Mouse (Mus musculus): ENCODE measurements around the gene Atp6v1b1. TPM values are rescaled to one million over a fixed set of nuclear protein-coding genes. Genes with fewer than 3 reads are reported as not detected.
"Not testable (repeated sequence)": the region's sequence is repeated elsewhere in the genome, so short reads cannot be mapped to it uniquely, and the experiment has no call there.

Atp6v1b1 gene
- total RNA-seq, 1 experiment from 2014 or later, result not detected

DNA sequence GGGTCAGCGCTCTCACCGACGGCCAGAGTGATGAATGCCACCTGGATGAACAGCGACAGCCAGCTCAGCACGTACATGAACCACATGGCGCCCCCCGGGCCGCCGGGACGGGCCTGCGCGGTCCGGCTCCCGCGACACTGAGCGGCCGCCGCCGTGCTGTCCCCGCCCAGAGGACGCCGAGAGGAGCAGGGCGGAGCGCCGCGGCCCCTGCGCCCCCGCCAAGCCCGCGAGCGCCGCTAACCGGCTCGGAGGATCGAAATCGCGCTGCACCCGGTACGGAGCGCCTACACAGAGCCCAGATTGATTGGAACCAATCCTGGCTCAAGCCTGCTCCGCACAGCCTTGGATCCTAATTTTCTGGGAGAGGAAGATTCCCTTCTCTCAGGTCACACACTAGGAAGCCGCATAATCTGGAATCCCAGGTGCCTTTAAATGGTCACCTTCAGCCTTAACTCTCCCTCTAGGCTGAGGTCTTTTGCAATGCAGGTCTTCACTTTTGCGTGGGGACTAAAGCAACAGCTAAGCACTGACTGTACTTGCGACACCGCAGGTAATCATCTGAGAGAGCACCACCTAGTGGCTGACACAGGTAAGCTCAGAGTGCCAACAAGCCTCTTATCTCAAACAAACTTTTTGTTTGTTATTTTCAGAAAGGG, 33.0 kb downstream of the Atp6v1b1 start, which contains the start of gene Tex261:
Gene Tex261 (minus strand): TSS at position 176 of the 656 bp plus-strand sequence.
- peak; percentile 95 for DNase-seq

DNA sequence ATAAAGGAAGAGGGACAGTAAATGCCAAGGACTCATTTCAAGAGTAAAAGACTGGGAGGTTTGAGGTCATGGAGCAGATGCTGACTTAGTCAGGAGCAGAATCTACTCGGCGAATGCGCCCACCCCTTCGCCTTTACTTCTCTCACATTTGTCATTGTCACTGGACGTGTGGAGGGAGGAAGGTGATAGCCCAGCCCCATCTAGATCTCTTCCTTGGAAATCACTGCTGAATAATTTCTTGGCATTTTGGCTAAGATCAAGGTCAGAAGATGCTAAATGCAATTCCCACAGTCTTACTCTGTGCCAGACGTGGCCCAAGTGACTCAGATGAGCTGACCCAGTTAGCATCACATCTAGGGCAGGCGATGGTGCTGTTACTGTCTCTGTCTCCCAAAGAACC, 35.5 kb downstream of the Atp6v1b1 start:
- peak; percentile 37 for DNase-seq

DNA sequence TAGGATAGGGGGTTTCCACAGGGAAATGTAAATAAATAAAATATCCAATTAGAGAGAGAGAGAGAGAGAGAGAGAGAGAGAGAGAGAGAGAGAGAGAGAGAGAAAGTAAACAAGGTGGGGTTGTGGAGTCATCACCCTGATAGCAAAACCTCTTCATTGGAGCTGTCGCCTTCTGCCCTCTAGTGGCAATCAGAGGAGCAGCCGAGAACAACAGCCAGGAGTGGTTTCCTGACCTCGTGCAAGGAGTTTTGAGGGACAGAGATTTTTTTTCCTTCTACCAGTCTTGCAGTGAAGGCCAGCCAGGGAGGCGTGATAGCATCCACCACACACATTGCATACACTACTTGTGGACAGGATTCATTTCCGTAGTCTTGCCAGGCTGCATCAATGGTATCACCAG, 36.2 kb downstream of the Atp6v1b1 start:
- peak; percentile 50 for DNase-seq

DNA sequence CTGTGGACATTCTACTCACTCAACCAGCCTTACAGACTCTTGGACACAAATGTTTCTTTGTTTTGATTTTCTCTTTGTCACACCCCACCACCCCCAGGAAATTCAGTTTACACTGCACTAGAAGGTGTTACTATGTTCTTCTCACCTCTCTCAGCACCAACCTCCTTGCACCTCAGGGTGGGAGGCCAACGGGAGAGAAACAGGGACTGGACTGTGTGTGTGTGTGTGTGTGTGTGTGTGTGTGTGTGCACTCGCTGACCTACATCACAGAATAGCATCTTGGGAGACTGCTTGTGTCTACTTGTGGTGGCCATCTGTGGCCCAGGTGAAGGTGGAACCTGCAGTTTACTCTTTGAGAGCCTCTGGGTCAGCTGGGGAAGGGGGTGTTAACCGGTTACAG, 43.6 kb downstream of the Atp6v1b1 start:
- no peak for DNase-seq

DNA sequence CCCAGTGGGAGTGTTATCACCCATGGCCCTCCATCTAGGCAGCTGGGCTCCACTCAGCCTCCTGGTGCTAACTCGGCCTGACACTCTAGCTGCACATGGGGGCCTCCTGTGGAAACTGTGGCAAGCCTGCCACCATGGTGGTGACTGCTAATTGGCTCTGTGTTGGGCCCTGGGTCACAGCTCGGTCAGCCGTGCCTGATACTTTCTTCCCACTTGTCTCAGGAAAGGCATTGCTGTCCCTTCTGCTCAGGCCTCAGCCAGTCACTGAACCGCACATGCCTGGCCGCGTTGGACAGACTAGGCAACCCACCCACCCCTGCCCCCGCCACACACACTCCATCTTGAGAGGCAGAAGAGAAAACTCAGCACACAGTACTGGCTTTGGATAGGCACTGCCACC, 45.8 kb downstream of the Atp6v1b1 start:
- DNase-seq, result no peak

DNA sequence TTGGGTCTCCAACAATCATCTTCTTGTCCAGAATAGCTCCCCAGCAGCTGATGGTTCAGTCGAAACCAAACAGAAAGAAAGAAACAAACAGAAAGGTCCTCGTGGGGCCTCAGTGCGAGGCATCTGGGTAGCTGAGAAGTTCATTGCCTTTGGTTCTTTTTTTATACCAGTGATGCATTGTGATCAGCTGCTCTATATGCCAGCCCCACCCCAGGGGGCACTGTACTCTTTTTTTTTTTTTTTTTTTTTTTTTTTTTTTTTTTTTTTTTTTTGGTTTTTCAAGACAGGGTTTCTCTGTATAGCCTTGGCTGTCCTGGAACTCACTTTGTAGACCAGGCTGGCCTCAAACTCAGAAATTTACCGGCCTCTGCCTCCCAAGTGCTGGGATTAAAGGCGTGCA, 47.7 kb downstream of the Atp6v1b1 start:
- not testable (repeated sequence) for DNase-seq

DNA sequence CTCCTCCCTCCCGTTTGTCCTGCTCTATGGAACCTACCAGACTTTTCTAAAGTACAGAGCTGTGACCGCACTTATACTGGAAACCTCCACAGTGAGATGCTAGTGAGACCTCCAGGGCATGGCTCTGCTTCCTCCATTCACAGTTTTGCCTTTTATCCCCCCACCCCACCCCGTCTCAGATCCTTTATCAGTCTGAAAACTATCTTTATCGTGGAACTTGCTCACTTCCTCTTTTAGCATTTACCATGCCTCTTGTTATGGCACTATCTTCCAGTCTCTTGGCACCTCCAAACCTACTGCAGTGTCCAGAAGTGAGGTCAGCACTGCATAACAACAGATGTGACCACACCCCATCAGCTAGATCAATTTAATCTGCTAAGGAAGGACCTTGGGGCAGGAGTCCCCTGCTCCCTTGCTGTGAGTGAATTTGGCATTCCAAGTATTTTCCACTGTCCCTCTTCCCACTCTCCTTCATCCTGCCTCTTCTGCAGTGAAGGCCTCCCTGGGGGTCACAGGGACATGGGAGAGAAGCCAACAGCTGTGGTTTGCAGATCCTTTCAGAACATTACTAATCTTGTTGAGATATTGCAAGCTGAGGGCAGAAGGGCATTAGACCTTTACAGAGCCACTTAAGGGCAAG, 48.6 kb downstream of the Atp6v1b1 start:
- DNase-seq, result no peak

DNA sequence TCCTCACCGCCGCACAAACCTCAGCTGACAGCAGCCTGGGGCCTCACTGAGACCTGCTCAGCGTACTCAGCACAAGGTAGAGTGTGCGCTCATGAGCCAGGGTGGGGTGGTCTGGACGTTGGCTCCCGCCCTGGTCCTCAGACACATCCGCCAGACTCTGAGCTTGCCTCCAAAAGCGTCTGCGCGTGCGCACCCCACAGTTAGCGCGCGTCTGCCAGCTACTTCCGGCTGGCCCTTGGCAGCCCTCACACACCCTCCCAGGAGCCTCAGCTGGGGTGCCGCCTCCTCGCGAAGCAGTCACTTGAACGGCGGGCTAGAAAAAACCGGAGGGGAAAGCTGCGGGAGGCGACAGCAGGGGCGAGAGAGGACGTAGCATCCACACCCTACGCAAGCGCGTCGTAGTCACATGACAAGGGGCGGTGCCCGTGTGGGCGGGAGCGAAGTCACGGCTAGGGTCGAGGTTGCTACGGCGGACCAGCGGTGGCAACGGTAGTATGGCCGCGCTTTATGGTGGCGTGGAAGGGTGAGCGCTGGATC, 52.0 kb downstream of the Atp6v1b1 start, which contains the start of gene Nagk:
Gene Nagk (plus strand): TSS at position 223 of the 537 bp plus-strand sequence.
- peak; percentile 94 for DNase-seq

DNA sequence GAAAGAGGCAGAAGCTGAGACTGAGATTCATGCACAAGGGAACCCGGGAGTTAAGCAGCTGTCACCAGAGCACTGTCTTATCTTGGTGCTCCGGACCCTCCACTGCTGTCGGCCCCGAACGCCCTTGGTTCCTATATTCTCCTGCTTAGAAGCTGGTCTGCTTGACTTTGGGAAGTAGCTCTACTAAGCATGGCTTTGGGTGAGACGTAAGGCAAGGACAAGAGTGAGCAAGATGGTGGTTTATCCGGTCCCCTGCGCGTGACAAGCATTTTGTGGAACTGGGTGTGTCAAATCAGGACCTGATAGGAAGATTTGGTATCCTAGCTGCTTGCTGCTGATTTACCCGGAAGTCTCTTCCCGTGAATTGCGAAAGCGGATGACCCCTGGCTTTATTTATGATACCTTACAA, 52.7 kb downstream of the Atp6v1b1 start:
- DNase-seq, result no peak

DNA sequence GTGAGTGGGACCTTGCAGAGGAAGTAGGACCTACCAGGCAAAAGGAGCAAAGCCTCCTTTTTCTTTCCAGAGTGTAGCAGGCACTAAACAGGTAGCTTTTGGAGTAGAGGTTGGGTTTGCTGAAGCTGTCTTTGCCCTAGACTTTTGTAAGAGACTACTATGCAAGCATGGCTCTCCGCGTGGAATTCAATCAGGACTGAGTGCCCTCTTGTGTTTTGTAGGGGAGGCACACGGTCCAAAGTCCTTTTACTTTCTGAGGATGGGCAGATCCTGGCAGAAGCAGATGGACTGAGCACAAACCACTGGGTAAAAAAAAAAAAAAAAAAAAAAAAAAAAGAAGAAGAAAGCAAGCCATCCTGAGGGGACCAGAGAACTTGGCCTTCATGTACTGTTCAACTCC, 53.9 kb downstream of the Atp6v1b1 start:
- DNase-seq, result no peak

DNA sequence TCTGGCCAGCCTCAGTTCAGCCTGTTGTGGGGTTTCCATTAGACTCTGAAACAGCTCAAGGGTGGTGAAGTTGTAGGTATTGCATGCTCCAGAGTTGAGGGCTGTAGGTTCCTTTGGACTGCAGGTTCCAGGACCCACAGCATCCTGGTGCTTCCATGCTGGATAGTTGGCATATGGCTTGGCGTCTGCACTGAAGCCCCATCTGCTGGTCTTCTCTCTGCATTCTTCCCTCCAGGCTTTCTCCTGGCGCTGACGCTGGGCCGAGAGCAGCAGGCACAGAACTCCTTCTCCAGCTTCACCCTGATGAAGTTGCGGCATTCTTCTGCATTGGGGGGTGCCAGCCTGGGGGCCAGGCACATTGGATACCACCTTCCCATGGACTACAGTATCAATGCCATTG, 59.2 kb downstream of the Atp6v1b1 start:
- no peak for DNase-seq

DNA sequence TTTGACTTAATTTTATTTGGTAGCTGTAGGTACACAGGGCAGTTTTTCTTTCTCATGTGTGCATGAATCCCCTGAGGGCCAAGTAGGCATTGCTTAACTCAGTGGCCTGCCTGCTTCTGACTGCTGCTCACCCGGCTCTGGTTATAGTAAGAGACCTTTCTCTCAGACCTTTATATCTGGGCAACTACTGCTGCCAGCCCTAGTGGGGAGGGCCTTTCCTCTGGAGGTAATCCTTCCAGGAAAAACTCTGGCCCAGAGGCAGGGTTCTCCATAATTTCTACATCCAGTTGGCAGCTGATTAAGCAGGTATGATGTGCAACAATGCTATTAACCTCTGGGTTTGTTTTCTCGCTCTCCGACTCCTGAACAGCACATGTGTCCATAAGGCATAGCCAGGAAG, 60.1 kb downstream of the Atp6v1b1 start:
- DNase-seq, result no peak

Other genes starting within 250 kb of the Atp6v1b1 start
- 50.2 and 56.8 TPM in 2 replicates for gene Dguok, start 236.0 kb upstream of the Atp6v1b1 start, total RNA-seq (2021)
- gene Actg2, start 206.7 kb upstream of the Atp6v1b1 start, total RNA-seq (2021), result not detected in 2 replicates
- gene Stambp, start 170.3 kb upstream of the Atp6v1b1 start, total RNA-seq (2021), result 28.9 and 31.1 TPM in 2 replicates
- gene Clec4f, start 86.8 kb upstream of the Atp6v1b1 start, total RNA-seq (2021), result not detected in 2 replicates
- gene Cd207, start 65.1 kb upstream of the Atp6v1b1 start, total RNA-seq (2021), result not detected in 2 replicates
- gene Vax2, start 31.7 kb upstream of the Atp6v1b1 start, total RNA-seq (2021), result not detected in 2 replicates
- gene Ankrd53, start 19.7 kb downstream of the Atp6v1b1 start, total RNA-seq (2021), result 0.30 TPM in 1 of 2 replicates, not detected in the other
- gene Tex261, start 32.8 kb downstream of the Atp6v1b1 start, total RNA-seq (2021), result 108 and 125 TPM in 2 replicates
- 50.4 and 59.5 TPM in 2 replicates for gene Nagk, start 52.0 kb downstream of the Atp6v1b1 start, total RNA-seq (2021)
- gene Paip2b, start 88.8 kb downstream of the Atp6v1b1 start, total RNA-seq (2021), result 21.1 and 28.2 TPM in 2 replicates
- gene Zfp638, start 124.1 kb downstream of the Atp6v1b1 start, total RNA-seq (2021), result 102 and 117 TPM in 2 replicates

All from adrenal gland, postnatal 25 days (tissue).